Mouse (Mus musculus): ENCODE results near the gene Aldh1a7.

DNA sequence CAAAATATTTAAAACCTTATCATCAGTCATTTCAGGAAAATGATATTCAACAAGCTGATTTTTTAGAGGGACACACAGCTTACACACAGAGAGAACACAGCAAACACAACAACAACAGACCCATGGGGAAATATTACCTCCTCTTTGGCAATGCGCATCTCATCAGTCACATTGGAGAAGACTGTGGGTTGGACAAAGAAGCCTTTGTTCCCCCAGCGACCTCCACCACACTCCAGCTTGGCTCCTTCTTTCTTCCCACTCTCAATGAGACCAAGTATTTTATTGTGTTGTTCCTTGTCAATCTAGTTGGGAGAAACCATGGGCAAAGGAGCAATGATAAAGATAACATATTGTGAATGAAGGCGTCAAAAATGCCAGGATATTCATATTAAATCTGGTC, 25.3 kb downstream of the Aldh1a7 start:
- TF ChIP-seq POLR2A (IDR thresholded peaks at IDR 0.05; ENCODE audit: insufficient read depth, low read depth, low read length) = no peak
- TF ChIP-seq CTCF (IDR thresholded peaks at IDR 0.05; ENCODE audit: insufficient read depth, low read depth, low read length) = no peak
